ENCODE assay signal across 16 mouse cellular contexts in the genomic region with DNA sequence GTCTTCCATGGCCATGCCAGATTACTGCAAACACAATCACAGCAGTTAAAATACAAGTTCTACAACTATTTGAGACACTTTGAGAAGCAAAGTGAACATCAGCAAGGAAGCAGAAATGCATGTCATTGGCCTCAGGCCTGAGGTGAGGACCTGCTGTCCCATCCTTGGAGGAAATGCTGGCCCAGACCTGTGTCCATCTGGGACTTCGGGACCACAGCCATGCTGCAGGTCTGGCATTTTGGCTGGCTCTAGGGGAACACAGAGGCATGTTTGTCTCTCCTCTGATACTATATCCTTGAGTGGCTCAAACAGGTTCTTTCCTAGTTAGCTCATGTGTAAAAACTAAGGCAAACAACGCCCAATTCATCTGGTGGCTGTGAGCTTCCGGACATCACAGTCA. TPM values are rescaled to one million over a fixed set of nuclear protein-coding genes. Genes with fewer than 3 reads are reported as not detected.
DNase-seq lines count a peak whose midpoint lies in the region; ATAC-seq lines count a peak whose summit lies in the region.
"Had no signal": no experiment of that assay in that cellular context is flagged by ENCODE, and none has a peak within 500 bp of the region (broad histone marks: within the 10 kb centered on the region; RNA-seq: fewer than 3 reads in every experiment).

No protein-coding gene starts in this region.

- no peak for DNase-seq in cerebellum, postnatal 4 days (ENCODE audit: low spot score in 2 of 2)
- peak; percentile 83 for DNase-seq in cerebellum, adult 9-10 months
- DNase-seq in cerebellum, postnatal 25 days = peak; percentile 78 to 82
- DNase-seq in thymus, postnatal 14 days = no peak
- no peak for DNase-seq in adrenal gland, postnatal 14 days
- DNase-seq in layer of hippocampus, adult 18-20 months (ENCODE audit: low spot score in 2 of 2) = no peak
- DNase-seq: adrenal gland, adult 8-10 months; B cell, adult 2 months; gastrocnemius, postnatal 10 days; heart, adult 2 months; heart, postnatal 14 days; kidney, adult 11 months had no signal

- peak; percentile 95 for ATAC-seq in cerebellum, adult (ENCODE audit: insufficient number of reproducible peaks, low FRiP score, low TSS enrichment)
- ATAC-seq: CD4-positive, CD25-positive, alpha-beta regulatory T cell, adult 4 months; forebrain, embryonic 13.5 days; hindbrain, postnatal 0 days had no signal

RNA-seq across cellular contexts. Expression of a gene that starts 27.2 kb away (rescaled TPM):
- 3.4 TPM in 2 replicates for total RNA-seq in adrenal gland, postnatal 14 days (2021)
- total RNA-seq in layer of hippocampus, adult 18-20 months (2021) = 1 to 10 TPM; 2.6 to 3.2 TPM

Comparison
In these comparisons a context has a peak if more than half of its experiments do, and no peak if none do; other contexts are left out.
1. DNase-seq: peak in cerebellum, adult 9-10 months (single experiment) and cerebellum, postnatal 25 days (2 of 2); none in cerebellum, postnatal 4 days (0 of 2), thymus, postnatal 14 days (single experiment), adrenal gland, postnatal 14 days (single experiment) and layer of hippocampus, adult 18-20 months (0 of 2).